Mouse (Mus musculus): ENCODE data around the gene Grin2b. TPM values are rescaled to one million over a fixed set of nuclear protein-coding genes. Genes with fewer than 3 reads are reported as not detected.

The Grin2b gene
- polyA plus RNA-seq (2015; fragmentation: Nextera tagmentation; extraction: Ambion mirVana): 51.0 and 62.4 TPM in 2 replicates

DNA sequence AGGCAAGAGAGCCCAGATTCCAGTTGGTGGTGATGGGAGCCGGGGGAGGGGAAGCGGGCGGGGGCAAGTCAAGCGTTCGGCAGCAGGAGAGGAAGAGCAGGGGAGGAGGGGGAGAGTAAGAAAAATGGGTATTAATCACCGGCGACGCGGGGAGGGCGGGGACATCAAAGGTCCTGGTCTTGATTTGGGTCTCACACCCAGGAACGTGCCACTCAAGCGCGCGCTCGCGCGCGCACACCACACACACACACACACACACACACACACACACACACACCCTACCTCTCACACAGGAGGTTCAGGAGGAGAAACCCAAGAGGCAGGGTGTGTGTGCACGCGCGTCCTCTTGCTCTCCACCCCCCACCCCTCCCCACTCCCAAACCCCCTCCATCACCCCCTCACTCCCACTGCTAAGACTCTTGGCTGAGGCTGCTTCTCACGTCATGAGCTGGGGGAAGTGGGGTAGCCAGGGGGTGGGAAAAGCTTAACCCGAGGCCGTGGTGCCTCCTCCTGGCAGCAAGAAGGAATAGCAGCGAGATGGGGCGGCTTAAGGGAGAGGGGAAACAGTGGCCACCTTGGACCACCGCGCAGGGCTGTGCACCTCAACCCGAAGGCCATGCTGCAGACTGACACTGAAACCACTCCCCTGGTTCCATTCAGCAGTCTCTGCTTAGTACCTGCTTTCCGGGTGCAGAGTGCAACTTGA, at the start of gene Grin2b:
Gene Grin2b (minus strand): TSS at position 321 of the 706 bp plus-strand sequence.
- Histone ChIP-seq H3K4me1 (replicated peaks) (peaks cover 21% of the 10 kb centered on the region), H3K4me2 (peak within 1 kb of the TSS; percentile 68), H3K36me3 (no peaks in the 10 kb centered on the region), H3K9me3 (no peaks in the 10 kb centered on the region), H3K27me3 (no peaks in the 10 kb centered on the region), H3K4me3 (peak within 1 kb of the TSS; percentile 55), H3K27ac (replicated peaks) (peak within 1 kb of the TSS; percentile 92), H3K9ac (peak within 1 kb of the TSS; percentile 75)
- 2% methylated on average over 29 of the region's 30 CpGs for WGBS
- ATAC-seq (ENCODE audit: low FRiP score, low read depth): peak; percentile 83

GRCm38 (mm10) chr6:136221894-136222293, 48.6 kb upstream of the Grin2b start:
- Histone ChIP-seq H3K27ac (replicated peaks) (no peak overlapping the region), H3K9ac (no peak overlapping the region), H3K27me3 (no peaks in the 10 kb centered on the region), H3K36me3 (no peaks in the 10 kb centered on the region), H3K4me3 (no peak overlapping the region), H3K4me2 (no peak overlapping the region), H3K9me3 (no peaks in the 10 kb centered on the region), H3K4me1 (replicated peaks) (no peaks in the 10 kb centered on the region)
- no peak for ATAC-seq (ENCODE audit: low FRiP score, low read depth)
- WGBS: 88% methylated on average over 3 of the region's 3 CpGs

DNA sequence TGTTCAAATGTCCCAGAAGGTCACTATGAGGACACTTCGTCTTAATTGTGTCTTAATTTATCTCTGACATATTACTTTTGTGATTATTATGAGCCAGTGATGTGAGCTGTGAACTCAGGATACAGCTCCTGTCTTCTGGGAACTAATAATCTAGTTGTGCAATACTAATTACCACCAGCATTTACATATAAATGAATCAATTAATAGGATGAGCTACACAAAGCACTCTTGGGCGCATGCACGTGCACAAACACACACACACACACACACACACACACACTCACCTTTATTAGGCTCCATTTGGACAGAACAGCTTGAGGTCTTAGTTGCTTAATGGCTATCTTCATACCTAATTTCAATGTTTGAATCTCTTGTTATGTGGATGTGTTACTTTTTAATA, 37.1 kb upstream of the Grin2b start:
- H3K9ac ChIP-seq: no peak overlapping the region
- H3K27ac ChIP-seq (replicated peaks): no peak overlapping the region
- H3K27me3 ChIP-seq: no peaks in the 10 kb centered on the region
- H3K4me3 ChIP-seq: no peak overlapping the region
- no peaks in the 10 kb centered on the region for H3K9me3 ChIP-seq
- H3K36me3 ChIP-seq: no peaks in the 10 kb centered on the region
- H3K4me1 ChIP-seq (replicated peaks): no peaks in the 10 kb centered on the region
- no peak overlapping the region for H3K4me2 ChIP-seq
- ATAC-seq (ENCODE audit: low FRiP score, low read depth): no peak
- WGBS: 57% methylated on average over 3 of the region's 3 CpGs

DNA sequence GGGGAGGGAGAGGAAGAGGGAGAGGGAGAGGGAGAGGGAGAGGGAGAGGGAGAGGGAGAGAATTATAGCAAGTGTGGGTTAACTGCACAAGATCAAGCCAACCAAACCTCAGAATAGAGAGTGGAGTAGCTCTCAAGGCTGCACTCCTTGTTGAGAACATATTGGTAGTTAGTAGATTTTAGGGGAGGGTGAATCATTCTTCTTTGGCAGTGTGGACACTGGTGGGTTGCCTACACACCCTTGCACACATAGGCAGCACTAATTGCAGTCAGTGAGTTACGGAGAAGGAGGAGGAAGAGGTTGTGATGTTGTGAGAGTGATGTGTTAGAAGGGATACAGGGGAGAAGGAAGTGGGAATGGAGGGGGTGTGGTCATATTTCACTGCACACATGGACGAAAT, 26.5 kb upstream of the Grin2b start:
- Histone ChIP-seq H3K9me3 (no peaks in the 10 kb centered on the region), H3K27me3 (no peaks in the 10 kb centered on the region), H3K4me1 (replicated peaks) (no peaks in the 10 kb centered on the region), H3K9ac (no peak overlapping the region), H3K27ac (replicated peaks) (no peak overlapping the region), H3K4me2 (no peak overlapping the region), H3K36me3 (no peaks in the 10 kb centered on the region), H3K4me3 (no peak overlapping the region)
- 82% methylated on average over 2 of the region's 2 CpGs for WGBS
- ATAC-seq (ENCODE audit: low FRiP score, low read depth): no peak

GRCm38 (mm10) chr6:136194616-136195015, 21.3 kb upstream of the Grin2b start:
- 89% methylated on average over 5 of the region's 5 CpGs for WGBS

DNA sequence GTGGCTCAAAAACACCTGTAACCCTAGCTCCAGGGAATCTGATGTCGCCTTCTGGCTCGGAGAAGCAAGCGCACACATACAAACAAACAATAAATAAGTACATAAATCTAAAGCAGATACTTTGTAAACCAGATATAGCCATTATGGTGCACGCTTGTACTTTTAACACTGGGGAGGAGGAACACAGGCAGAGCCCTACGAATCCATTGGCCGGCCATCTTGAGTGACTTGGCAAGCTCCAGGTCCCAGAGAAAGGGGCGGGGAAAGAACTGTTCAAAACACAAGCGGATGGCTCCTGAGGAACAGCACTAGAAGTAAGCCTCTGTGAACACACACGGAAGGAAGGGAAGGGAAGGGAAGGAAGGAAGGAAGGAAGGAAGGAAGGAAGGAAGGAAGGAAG, 4.8 kb upstream of the Grin2b start:
- WGBS: 86% methylated on average over 9 of the region's 9 CpGs
- Histone ChIP-seq H3K9ac (no peak overlapping the region), H3K4me2 (no peak overlapping the region), H3K27ac (replicated peaks) (no peak overlapping the region), H3K36me3 (no peaks in the 10 kb centered on the region), H3K27me3 (no peaks in the 10 kb centered on the region), H3K4me1 (replicated peaks) (0 out of 2 replicates have a peak, but pooled peaks cover 6% of the 10 kb centered on the region), H3K4me3 (no peak overlapping the region), H3K9me3 (no peaks in the 10 kb centered on the region)
- no peak for ATAC-seq (ENCODE audit: low FRiP score, low read depth)

More at GRCm38 (mm10) chr6:136194616-136195015, 21.3 kb upstream of the Grin2b start:
- no peak for ATAC-seq (ENCODE audit: low FRiP score, low read depth)
- Histone ChIP-seq H3K4me2 (no peak overlapping the region), H3K4me3 (no peak overlapping the region), H3K9me3 (no peaks in the 10 kb centered on the region), H3K27me3 (no peaks in the 10 kb centered on the region), H3K9ac (no peak overlapping the region), H3K36me3 (no peaks in the 10 kb centered on the region), H3K27ac (replicated peaks) (no peak overlapping the region), H3K4me1 (replicated peaks) (no peaks in the 10 kb centered on the region)

GRCm38 (mm10) chr6:136172801-136173190, 515 bp downstream of the Grin2b start:
- WGBS: under 1% methylated on average over 15 of the region's 15 CpGs
- Histone ChIP-seq H3K27me3 (no peaks in the 10 kb centered on the region), H3K9me3 (no peaks in the 10 kb centered on the region), H3K27ac (replicated peaks) (peak overlapping the region; percentile 92), H3K4me2 (peak overlapping the region; percentile 68), H3K4me3 (peak overlapping the region; percentile 55), H3K4me1 (replicated peaks) (peaks cover 26% of the 10 kb centered on the region), H3K9ac (peak overlapping the region; percentile 75), H3K36me3 (no peaks in the 10 kb centered on the region)
- ATAC-seq (ENCODE audit: low FRiP score, low read depth): 0 out of 2 replicates have a peak, but pooled peaks have one; percentile 3

GRCm38 (mm10) chr6:136172172-136172651, 1.1 kb downstream of the Grin2b start:
- peak overlapping the region; percentile 55 for H3K4me3 ChIP-seq
- peaks cover 32% of the 10 kb centered on the region for H3K4me1 ChIP-seq (replicated peaks)
- ATAC-seq (ENCODE audit: low FRiP score, low read depth): peak; percentile 91
- H3K9me3 ChIP-seq: no peaks in the 10 kb centered on the region
- H3K36me3 ChIP-seq: no peaks in the 10 kb centered on the region
- peak overlapping the region; percentile 75 for H3K9ac ChIP-seq
- no peaks in the 10 kb centered on the region for H3K27me3 ChIP-seq
- peak overlapping the region; percentile 92 for H3K27ac ChIP-seq (replicated peaks)
- H3K4me2 ChIP-seq: peak overlapping the region; percentile 68
- WGBS: under 1% methylated on average over 43 of the region's 43 CpGs

GRCm38 (mm10) chr6:136171343-136171742, 2.0 kb downstream of the Grin2b start:
- 10% methylated on average over 7 of the region's 7 CpGs for WGBS
- peak overlapping the region; percentile 75 for H3K9ac ChIP-seq
- peak overlapping the region; percentile 68 for H3K4me2 ChIP-seq
- H3K27ac ChIP-seq (replicated peaks): peak overlapping the region; percentile 92
- no peaks in the 10 kb centered on the region for H3K36me3 ChIP-seq
- peaks cover 41% of the 10 kb centered on the region for H3K4me1 ChIP-seq (replicated peaks)
- ATAC-seq (ENCODE audit: low FRiP score, low read depth): no peak
- H3K9me3 ChIP-seq: no peaks in the 10 kb centered on the region
- peak overlapping the region; percentile 55 for H3K4me3 ChIP-seq
- H3K27me3 ChIP-seq: no peaks in the 10 kb centered on the region

- peak overlapping the region; percentile 55 for H3K4me3 ChIP-seq
- H3K4me1 ChIP-seq (replicated peaks): peaks cover 47% of the 10 kb centered on the region
- peak overlapping the region; percentile 68 for H3K4me2 ChIP-seq
- peak overlapping the region; percentile 75 for H3K9ac ChIP-seq
- ATAC-seq (ENCODE audit: low FRiP score, low read depth): no peak
- H3K36me3 ChIP-seq: no peaks in the 10 kb centered on the region
- WGBS: 57% methylated on average over 5 of the region's 5 CpGs
- no peaks in the 10 kb centered on the region for H3K27me3 ChIP-seq
- peak overlapping the region; percentile 92 for H3K27ac ChIP-seq (replicated peaks)
- H3K9me3 ChIP-seq: no peaks in the 10 kb centered on the region
These were observed 2.9 kb downstream of the Grin2b start for GRCm38 (mm10) chr6:136170381-136170780.

DNA sequence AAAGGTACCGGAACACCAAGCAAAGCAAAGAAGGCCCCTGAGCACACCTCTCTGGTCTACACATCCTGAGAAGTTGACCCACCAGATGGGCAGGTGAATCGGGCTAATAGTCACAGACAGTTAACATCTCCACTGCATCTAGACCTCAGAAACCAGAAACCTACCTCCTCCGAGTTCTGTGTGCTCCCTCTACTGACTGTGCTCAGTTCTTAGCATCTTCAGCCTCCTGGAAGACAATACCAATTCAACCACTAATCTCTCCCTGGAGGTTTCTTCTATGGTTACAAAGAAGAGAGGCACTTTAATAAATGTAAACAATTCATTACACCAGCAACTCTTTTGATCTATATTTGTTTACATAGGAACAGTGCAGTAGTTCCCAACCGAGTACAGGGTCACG, 6.0 kb downstream of the Grin2b start:
- 77% methylated on average over 5 of the region's 5 CpGs for WGBS
- Histone ChIP-seq H3K27ac (replicated peaks) (no peak overlapping the region), H3K4me3 (peak overlapping the region; percentile 55), H3K4me1 (replicated peaks) (peaks cover 65% of the 10 kb centered on the region), H3K36me3 (no peaks in the 10 kb centered on the region), H3K9ac (no peak overlapping the region), H3K27me3 (no peaks in the 10 kb centered on the region), H3K9me3 (no peaks in the 10 kb centered on the region), H3K4me2 (peak overlapping the region; percentile 68)
- ATAC-seq (ENCODE audit: low FRiP score, low read depth): no peak

DNA sequence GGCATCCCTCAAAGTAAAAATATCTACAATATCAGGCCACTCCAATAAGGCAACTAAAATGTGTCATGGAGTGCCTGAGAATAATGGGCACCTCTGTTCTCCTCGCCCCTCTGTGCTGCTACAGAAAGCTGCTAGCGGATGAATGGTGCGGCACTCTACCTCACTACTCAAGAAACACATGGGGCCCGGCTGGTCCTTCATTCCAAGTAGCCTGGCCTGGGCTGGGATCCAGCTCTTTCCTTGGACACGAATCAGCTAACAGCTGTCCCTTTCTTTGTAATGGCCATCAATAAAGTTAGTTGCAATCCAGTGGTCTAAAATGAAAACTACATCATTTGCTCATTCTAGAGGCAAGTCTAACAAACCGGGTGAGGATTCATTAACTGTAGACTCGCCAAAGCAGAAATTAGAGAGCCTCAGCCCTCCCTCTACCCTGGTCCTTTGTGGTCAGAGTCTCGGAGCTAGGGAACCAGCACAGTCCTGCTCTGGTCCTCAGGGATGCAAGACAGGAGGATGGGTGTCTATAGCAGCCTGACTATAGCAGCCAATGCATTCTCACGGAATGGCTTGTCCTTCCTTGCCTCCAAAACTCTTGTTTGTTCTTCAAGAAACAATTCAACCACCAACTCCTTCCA, 7.8 kb downstream of the Grin2b start:
- peak overlapping the region; percentile 8 for H3K4me3 ChIP-seq
- ATAC-seq (ENCODE audit: low FRiP score, low read depth): peak; percentile 65

More for the DNA sequence above, 7.8 kb downstream of the Grin2b start:
- 50% methylated on average over 9 of the region's 9 CpGs for WGBS
- H3K36me3 ChIP-seq: no peaks in the 10 kb centered on the region
- H3K4me2 ChIP-seq: peak overlapping the region; percentile 46
- no peak overlapping the region for H3K27ac ChIP-seq (replicated peaks)
- no peak overlapping the region for H3K9ac ChIP-seq
- peaks cover 81% of the 10 kb centered on the region for H3K4me1 ChIP-seq (replicated peaks)
- no peaks in the 10 kb centered on the region for H3K27me3 ChIP-seq
- no peaks in the 10 kb centered on the region for H3K9me3 ChIP-seq
